Mouse (Mus musculus) lung, adult 18-20 months (tissue): ENCODE results near the gene Adap2.
"Not testable (repeated sequence)": the region's sequence is repeated elsewhere in the genome, so short reads cannot be mapped to it uniquely, and the experiment has no call there.

Experiments
- DNase-seq, 2 experiments: peaks; one replicate each; pipeline ENCODE4 v3.0.0; 2022; ENCODE audit warnings: mixed read lengths in 2 of 2

Adap2 gene

DNA sequence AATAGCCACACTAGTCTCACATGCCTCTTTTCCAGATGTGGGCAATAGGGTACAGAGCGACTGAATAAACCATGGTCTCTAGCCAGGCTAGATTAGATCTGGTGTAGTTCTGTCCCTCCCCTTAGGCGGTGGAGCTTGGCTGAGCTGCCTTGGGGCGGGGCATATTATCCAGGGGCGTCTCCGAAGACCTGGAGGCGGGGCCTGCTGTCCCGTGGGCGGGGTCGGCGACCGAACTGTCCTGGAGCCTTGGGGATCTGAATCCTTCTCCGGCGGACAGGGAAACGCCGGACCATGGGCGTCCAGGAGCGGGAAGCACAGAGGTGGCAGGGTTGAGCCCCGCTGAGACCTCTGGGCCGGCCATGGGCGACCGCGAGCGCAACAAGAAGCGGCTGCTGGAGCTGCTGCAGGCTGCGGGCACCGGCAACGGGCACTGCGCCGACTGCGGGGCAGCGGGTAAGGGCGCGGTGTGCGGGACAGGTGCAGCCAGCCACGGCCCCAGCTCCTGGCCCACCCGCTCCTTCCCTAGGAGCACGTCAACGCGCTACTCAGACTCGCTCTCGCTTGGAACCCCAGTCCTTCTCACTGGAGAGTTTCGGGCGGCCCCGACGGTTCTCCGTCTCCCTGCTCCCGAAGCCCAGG, at the start of gene Adap2:
TSS of gene Adap2 (plus strand) at position 249 of the 639 bp plus-strand sequence.
- DNase-seq: peak; percentile 94 to 95

DNA sequence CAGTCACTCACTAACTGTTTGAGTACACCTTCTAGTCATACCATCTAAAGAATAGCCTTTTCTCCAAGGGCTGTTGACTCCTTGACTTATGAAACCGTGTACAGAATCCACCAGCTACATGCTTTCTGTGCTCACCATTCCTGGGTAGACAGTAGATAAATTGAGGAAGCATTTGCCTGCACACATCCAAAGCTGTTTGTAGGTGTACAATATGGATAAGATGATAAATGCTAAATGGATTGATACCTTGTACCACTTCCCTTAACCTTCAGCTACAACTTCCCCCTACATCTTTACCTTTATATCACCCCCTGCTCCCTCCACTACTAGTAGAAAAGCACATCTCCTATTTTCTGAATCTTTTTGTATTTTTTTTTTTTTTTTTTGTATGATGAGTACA, 49.5 kb upstream of the Adap2 start:
- no peak for DNase-seq

DNA sequence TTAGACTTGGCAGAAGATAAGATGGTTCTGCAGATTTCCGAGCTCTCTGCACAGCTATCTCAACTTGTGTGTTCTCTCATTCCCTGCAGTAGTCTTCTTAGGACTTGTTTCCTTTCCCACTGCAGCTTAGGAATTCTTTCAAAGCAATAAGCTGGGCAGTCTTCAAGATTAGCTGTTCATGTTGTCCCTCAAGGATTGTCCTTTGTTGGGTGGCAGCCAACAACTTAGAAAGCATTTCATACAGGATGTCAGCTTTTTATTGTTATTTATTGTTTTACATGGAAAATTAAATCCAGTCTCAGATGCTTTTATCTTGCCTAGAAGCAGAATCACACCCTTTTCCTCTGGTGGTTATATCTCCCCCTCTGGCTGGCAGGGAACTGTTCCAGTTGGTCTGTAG, 37.5 kb upstream of the Adap2 start:
- no peak for DNase-seq

DNA sequence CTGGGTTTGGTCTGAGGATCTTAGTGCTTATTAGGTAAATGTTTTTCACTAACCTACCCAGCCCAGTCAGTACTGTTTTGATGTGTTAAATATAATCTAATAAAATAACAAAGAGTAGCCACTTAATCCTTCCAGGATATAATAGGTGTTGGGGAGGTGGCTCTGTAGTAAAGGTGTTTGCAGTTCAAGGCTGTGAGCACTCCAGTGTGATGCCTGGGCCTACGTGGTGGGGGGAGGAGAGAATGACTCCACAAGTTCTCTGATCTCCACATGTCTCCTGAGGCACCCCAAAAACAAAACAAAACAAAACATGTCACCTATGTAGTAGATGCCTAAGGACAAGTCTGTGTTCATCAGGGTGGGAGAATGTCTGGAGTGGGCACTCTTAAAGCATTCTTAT, 21.9 kb upstream of the Adap2 start:
- no peak for DNase-seq

DNA sequence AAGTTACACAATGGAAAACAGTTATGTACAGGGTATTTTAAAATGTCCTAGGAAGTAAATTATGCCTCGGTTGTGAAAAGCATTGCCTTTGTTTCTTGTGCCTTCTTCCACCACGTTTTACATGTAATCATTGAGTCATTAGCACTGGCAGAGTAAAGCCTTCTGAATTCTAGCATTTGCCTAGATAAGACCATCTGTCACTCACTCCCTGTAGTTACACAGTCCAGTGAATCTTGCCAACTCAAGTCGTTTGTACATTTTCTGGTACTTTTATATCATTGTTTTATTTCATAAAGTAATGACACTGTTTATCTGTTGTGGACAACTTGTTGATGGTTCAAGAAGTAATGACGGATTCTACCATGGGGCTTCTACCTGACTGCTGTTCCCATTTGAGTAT, 19.2 kb upstream of the Adap2 start:
- DNase-seq: no peak

DNA sequence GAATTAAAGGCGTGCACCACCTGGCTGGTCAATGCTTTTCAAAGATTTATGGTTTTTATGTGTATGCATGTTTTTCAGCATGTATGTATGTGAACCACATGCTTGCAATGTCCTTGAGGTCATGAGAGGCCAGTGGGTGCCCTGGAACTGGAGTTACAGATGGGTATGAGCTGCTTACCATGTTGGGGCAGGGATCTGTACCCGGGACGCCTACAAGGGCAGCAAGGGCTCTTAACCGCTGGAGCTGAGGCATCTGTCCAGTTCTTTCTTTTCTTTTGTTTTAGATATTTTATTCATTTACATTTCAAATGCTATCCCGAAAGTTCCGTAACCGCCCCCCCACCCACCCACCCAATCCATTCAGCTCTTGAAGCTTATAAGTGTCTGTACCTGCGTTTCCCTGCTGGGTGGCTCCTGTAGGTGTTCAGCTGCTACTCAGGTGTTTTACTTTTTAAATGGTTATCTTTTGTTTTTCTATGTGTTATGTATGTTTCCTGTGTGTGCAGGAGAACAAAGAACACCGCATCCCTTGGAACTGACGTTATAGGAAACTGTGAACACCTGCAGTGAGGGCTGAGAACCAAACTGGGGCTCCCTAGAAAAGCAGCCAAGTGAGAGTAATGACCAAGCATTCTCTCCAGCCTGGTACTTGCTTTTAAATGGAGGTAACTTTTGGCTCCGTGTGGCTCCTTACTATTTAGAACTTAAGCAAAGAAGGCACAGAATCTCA, 17.8 kb upstream of the Adap2 start:
- no peak for DNase-seq

DNA sequence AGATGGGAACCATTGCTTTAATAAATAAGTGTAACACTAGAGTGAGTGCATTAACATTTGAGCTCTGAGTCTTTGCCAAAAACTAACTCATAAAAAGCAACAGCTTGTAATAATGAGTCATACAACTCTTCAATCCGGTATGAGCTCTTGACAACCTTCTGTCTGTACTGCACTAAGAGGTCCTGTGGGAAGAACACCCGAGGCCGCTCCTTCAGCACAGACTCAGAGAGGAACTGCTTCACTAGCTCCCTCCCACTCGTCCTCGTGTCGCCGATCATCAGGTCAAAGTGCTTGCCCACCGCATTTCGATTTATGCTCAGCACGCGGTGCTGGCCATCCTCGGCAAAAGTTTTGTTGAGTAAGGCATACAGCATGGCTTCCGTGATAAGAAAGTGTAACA, 17.1 kb upstream of the Adap2 start:
- peak in 1 of 2 experiments; percentile 18 for DNase-seq

DNA sequence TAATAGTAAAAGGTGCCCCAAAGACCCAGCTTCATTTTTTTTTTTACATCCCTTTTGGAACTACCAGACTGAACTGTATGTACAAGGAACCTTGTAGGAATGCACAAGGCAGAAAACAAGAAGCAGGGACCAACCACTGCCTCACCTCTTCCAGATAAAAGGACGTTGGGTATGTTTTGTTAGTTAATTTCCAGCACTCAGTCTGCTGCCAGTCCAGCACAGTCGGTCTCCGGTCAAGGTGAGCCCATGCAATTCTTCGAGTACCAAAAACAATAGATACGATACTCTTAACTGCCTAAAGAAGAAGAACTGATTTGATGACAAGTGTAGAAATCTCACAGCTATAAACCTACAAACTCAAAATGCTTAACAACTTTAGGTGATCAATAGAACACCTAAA, 16.1 kb upstream of the Adap2 start:
- no peak for DNase-seq

DNA sequence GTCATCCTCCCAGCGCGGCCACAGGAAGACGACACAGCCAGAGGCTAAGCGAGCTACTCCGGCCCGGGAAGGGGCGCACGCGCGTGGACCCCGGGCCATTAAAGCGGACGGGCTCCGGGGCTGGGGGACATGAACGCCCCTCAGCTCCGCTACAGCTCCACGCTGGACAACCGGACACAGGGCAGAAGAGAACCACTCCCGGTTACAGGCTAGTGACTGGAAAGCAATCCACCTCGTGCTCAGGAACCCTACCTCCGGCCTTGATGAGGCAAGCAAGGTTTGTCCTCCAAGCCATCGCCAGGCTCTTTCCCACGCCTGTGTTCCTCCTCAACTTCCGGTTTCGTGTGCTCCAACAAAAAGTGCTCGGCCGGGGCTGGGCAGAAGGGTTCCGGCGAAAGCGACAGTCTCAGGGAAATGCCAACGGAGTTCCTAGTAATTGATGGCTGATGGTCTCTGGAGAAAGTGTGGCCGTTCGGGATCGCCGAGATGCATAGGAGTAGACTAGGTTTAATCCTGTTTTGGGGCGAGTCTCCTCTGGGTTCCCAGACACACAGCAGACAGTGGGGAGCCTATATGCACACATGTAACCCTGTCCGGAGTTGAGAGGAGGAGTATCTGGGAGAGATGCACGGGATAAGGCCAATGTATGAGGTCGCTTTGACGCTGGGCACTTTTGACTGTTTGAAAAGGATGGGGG, 11.9 kb upstream of the Adap2 start, which contains the start of gene Tefm:
TSS of gene Tefm (minus strand) at position 351 of the 697 bp plus-strand sequence.
- peak; percentile 81 to 85 for DNase-seq

DNA sequence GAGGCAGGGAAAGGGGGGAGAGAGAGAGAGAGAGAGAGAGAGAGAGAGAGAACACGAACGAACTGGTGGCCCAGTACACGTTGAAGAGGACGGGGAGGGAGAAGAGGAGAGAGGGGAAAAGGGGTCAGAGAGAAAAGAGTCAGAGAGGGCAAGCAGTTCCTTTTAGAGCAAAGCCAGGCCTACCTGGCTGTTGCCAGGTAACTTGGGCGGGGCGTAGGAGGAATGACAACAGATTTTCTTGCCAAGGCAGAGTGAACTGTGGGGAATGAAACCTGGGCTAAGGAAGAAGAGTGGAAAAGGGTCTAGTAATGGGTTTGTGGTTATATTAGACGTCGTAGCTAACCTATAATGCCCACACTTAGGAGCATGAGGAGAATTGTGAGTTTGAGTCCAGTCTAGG, 11.0 kb upstream of the Adap2 start:
- DNase-seq: peak; percentile 18 to 37

DNA sequence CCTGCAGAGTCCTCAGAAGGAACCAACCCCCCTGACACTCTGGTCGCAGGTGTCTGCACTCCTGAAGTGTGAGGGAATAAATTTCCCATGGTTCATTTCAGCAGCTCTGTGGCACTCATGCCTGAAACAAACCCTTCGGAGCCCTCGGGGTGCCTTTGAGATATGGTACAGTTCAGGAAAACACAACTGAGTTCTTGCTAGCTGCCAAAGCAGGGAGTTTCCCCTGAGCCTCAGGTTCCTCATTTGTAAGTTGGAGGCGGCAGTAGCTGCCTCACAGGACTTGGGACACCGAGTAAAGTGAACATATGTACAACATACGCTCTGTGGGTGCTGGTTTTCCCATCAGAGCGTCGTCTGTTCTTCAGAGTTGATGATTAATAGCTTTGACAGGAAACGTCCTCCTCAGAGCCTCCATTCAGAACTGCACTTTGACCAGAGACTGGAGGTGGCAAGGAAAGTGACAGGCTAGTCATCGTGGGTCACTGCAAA, 8.1 kb upstream of the Adap2 start:
- DNase-seq: no peak

DNA sequence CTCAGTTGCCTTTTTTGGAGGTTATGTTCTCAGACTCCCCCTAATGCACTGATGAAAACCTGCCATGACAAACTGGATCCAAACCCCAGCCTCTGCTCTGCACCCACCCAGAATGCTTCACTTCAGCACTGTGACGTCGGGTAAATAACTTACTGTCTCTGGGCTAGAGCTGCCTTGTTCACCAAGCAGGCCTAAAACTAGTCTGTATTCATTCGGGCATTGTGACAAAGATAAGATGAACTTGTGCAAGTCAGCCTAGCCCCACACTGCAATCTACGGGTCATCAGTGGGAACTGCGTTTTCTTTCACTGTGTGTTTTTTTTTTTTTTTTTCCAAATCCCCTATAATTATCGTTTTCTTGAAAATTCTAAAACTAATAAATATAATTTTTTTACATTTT, 6.2 kb upstream of the Adap2 start:
- peak in 1 of 2 experiments; percentile 12 for DNase-seq

DNA sequence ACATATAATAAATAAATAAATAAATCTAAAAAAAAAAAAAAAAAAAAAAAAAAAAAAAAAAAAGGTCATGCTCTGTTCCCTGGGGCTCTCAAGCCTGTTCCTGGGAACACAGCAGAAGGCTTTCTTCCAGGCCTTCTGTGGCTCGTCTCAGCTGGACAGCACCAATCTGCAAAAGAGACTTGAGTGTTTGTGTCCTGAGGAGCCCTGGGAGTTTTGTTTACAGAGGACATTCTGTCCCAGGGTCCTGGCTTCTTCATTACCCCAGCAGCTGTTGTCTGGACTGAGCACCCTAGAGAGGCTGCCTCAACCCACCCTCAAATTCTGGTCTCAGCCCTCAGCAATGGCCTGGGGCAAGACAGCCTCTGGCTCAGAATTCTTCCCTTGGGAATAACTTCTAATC, 5.6 kb upstream of the Adap2 start:
- DNase-seq: peak; percentile 49 to 61

DNA sequence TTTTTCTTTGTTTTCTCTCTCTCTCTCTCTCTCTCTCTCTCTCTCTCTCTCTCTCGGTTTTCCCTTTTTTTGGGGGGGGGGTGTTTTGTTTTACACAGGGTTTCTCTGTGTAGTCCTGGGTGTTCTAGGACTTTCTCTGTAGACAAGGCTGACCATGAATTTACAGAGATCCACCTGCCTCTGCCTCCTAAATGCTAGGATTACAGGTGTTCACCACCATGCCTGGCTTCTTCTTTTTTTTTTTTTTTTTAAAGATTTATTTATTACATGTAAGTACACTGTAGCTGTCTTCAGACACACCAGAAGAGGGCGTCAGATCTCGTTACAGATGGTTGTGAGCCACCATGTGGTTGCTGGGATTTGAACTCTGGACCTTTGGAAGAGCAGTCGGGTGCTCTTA, 4.9 kb upstream of the Adap2 start:
- DNase-seq: not testable (repeated sequence)

DNA sequence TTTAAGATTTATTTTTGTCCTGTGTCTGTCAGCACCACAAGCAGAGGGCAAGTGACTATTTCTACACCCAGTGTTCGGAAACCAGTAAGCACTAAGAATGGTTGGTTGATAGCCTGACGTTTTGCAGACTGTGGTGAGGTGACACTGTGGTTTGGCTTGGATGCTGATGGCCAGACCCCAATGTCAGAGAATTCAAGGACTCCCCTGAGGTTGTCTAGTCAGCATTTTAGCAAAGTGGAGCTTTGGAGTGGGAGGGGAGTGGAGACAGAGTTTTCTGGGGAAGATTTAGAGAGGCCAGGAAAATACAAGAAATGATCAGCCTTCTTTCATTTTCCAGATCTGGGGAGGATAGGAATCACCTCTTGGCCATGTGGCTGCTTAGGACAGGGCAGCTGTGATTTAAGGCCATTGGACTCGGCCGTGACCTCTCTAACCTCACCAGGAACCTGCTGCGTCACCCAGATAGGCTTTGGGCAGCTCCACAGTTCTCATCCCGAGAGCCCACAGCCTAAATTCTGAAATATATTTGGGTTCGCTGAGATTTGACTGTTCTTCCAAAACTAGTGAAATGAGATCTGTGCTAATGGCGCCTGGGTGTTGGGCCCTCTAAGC, 4.4 kb upstream of the Adap2 start:
- no peak for DNase-seq

DNA sequence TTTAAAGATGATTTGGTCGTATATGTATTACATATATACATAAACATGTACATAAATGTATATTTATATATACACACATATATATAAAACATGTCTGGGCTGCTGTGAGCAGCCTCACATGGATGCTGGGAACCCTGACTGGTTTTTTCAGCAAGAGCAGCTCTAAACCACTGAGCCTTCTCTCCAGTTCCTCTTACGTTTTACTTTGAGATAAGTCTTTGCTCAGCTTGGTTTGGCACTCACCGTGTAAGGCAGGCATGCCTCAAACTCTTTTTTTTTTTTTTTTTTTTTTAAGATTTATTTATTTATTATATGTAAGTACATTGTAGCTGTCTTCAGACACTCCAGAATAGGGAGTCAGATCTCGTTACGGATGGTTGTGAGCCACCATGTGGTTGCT, 3.3 kb upstream of the Adap2 start:
- DNase-seq: no peak

DNA sequence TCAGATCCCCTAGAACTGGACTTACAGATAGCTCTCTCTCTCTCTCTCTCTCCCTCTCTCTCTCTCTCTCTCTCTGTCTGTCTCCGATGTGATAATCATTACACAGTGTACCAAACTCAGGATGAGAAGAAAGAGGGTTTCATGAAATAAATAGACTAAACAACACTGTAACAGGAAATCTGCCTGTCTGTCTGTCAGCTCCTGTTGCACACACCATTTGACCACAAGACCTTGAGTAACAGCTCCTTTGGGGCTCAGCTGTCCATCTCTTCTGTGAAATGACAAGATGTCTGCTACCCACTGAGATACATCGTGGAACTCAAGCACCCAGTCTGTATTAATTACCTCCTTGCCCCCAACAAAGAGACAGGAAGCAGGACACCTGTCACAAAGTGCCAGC, 2.4 kb upstream of the Adap2 start:
- DNase-seq: no peak

DNA sequence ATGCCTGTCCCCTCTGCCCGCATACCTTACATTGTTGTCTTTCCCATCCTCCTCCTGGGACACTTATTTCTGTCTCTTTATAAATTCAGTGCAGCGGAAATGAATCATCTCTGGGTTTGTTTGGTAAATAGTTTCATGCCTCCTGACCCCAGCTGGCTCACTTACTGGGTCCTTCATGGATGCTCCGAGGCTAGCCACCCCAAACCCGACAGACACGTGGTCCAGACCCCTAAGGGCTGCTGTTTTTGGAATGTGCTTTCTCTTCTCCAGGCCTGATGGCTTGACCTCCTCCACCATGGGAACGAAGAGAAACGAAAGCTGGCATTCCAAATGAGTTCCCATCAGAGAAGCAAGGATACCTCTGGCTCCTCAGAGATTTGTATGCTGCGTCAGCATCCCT, 1.5 kb upstream of the Adap2 start:
- DNase-seq: peak in 1 of 2 experiments; percentile 43

DNA sequence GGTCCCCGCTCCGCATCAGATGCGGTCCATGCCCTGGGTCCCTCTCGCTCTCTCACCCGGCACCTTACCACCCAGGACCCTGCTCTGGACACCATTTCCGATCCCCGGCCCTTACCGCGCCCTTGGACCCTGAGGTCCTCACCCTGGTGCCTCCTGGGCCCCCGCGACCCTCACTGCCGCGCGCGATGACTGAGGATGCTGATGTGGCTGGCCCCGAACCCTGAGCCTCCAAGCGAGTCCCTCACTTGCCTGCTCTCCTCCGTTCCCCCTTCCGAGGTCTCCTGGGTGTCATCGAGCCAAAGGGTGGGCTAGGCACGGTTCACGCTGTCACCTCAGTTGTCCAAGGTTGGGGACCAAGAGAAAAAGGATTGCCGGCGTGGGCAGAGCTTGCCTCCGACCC, 596 bp downstream of the Adap2 start:
- DNase-seq: no peak

DNA sequence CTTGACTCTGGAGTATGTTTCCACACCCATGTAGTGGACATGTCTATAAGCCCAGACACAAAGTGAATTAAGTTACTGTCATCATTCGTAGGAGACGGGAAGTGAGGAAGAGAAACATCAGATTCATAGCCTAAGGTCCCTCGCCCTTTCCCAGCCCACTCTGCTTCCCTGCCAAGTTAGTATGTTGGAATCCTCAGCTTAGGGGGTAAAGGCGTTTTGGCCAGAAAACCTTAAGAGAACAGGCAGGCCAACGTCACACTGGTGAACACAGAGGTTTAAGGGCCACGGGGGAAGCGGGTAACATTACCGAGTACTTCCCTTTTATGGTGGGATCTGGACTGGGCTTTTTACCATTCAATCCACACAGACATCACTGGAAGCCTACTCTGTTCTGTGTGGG, 1.6 kb downstream of the Adap2 start:
- DNase-seq: no peak

DNA sequence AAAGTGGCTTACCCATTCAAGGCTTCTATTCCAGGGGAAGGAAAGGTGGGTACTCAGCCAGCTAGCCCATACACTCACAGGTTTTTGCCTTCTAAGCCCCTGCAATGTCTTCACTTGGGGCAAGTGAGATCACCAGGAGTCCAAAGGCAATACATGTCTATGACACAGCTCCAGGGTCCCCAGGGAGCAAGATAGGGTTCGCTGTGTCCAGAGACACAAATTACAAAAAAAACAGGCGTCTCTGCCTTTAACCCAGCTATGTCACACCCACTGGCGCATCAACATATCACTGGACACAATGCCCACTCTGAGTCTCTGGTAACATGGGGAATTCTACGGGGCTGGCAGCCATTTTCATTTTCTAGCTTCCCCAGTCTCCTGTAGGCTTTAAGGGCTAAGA, 2.1 kb downstream of the Adap2 start:
- DNase-seq: no peak

DNA sequence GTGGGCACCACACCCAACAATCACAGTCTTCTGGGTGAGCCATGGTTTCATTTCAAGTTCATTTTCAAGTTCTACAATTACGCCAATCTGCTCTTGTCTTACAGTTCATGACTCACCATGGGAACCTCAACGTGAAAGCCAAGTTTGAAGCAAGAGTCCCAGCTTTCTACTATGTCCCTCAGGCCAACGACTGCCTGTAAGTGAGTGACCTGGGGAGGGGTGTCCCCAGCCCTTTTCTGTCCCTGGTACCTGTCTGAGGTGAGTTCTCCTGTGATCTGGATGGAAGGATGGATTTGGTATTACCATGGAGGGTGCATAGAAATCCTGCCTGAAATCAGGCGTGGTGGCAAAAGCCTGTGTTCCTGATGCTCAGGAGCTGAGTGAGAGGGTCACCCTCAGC, 2.9 kb downstream of the Adap2 start:
- no peak for DNase-seq

DNA sequence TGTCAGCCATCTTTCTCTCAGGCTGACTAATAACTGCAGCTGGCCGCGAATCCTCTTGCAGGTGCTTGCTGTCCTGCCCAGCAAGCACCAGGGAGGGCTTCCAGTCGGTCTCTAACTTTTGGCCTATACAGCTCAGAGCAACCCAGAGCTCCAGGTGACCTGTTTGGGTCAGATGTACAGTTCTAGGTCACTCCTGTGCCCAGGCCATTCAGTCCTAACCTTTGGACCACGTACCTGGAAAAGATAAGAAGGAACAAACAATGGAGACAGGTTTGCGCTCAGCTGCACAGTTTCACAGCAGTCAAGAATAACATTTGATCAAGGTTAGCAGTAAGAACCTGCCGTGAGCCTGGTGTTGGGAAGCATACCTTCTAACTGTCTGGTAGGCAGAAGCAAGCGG, 5.1 kb downstream of the Adap2 start:
- no peak for DNase-seq
